Mouse (Mus musculus): Measurements from ENCODE around the gene Rbfox3. TPM values are rescaled to one million over a fixed set of nuclear protein-coding genes. Genes with fewer than 3 reads are reported as not detected.

Rbfox3 gene
- polyA plus RNA-seq, 1 experiment: not detected

DNA sequence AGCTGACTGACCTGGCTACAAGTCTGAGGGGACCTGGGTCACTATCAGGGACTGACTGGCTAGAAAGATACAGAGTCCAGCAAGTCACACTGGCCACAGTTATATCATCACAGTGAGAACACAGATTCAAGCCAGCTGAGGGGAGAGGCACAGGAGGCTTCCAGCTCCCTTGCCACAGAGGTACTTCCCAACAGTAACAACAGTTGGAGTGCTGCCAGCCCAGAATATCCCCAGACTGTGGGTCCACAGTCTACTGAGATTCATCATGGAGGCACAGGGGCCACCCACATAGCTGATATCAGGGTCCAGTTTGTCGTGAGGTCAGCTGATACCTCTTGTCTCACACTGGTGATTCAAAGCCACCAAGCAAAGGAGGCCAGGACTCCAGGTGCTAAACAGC lies 23.5 kb upstream of the Rbfox3 start:
- 31% methylated on average over 1 of the region's 1 CpGs for WGBS
- no peak overlapping the region for H3K27ac ChIP-seq (ENCODE audit: control insufficient read depth, insufficient read depth, low read depth, low read length, poor library complexity)
- no peak overlapping the region for H3K4me3 ChIP-seq (replicated peaks; ENCODE audit: control insufficient read depth, low read depth, low read length)
- no peaks in the 10 kb centered on the region; the same call in 1 of the 2 replicates for H3K4me1 ChIP-seq (ENCODE audit: control insufficient read depth, insufficient read depth, low read length)
- TF ChIP-seq CTCF (IDR thresholded peaks at IDR 0.05; ENCODE audit: control insufficient read depth, insufficient read depth, low read length) (no peak), POLR2A (IDR thresholded peaks at IDR 0.05; ENCODE audit: borderline replicate concordance, control insufficient read depth, low read depth, low read length) (no peak)

GRCm38 (mm10) chr11:118927081-118927480 lies 15.7 kb upstream of the Rbfox3 start:
- no peaks in the 10 kb centered on the region for H3K4me1 ChIP-seq (ENCODE audit: control insufficient read depth, insufficient read depth, low read length)
- 9% methylated on average over 5 of the region's 5 CpGs for WGBS
- H3K27ac ChIP-seq (ENCODE audit: control insufficient read depth, insufficient read depth, low read depth, low read length, poor library complexity): no peak overlapping the region
- TF ChIP-seq CTCF (IDR thresholded peaks at IDR 0.05; ENCODE audit: control insufficient read depth, insufficient read depth, low read length) (no peak), POLR2A (IDR thresholded peaks at IDR 0.05; ENCODE audit: borderline replicate concordance, control insufficient read depth, low read depth, low read length) (no peak)
- H3K4me3 ChIP-seq (replicated peaks; ENCODE audit: control insufficient read depth, low read depth, low read length): no peak overlapping the region

- no peak for TF ChIP-seq CTCF (IDR thresholded peaks at IDR 0.05; ENCODE audit: control insufficient read depth, insufficient read depth, low read length)
- TF ChIP-seq POLR2A (IDR thresholded peaks at IDR 0.05; ENCODE audit: borderline replicate concordance, control insufficient read depth, low read depth, low read length): no peak
- H3K4me3 ChIP-seq (replicated peaks; ENCODE audit: control insufficient read depth, low read depth, low read length): no peak overlapping the region
- H3K27ac ChIP-seq (ENCODE audit: control insufficient read depth, insufficient read depth, low read depth, low read length, poor library complexity): no peak overlapping the region
- H3K4me1 ChIP-seq (ENCODE audit: control insufficient read depth, insufficient read depth, low read length): no peaks in the 10 kb centered on the region
- 72% methylated on average over 6 of the region's 6 CpGs for WGBS
These were observed 10.5 kb upstream of the Rbfox3 start for GRCm38 (mm10) chr11:118921852-118922251.

- no peak for TF ChIP-seq CTCF (IDR thresholded peaks at IDR 0.05; ENCODE audit: control insufficient read depth, insufficient read depth, low read length)
- H3K4me1 ChIP-seq (ENCODE audit: control insufficient read depth, insufficient read depth, low read length): no peaks in the 10 kb centered on the region
- no peak overlapping the region for H3K4me3 ChIP-seq (replicated peaks; ENCODE audit: control insufficient read depth, low read depth, low read length)
- 54% methylated on average over 15 of the region's 15 CpGs for WGBS
- no peak overlapping the region for H3K27ac ChIP-seq (ENCODE audit: control insufficient read depth, insufficient read depth, low read depth, low read length, poor library complexity)
These were observed 5.1 kb upstream of the Rbfox3 start for GRCm38 (mm10) chr11:118916423-118917030.

GRCm38 (mm10) chr11:118915888-118916287 lies 4.5 kb upstream of the Rbfox3 start:
- no peaks in the 10 kb centered on the region for H3K4me1 ChIP-seq (ENCODE audit: control insufficient read depth, insufficient read depth, low read length)
- no peak overlapping the region for H3K27ac ChIP-seq (ENCODE audit: control insufficient read depth, insufficient read depth, low read depth, low read length, poor library complexity)
- TF ChIP-seq CTCF (IDR thresholded peaks at IDR 0.05; ENCODE audit: control insufficient read depth, insufficient read depth, low read length) (no peak), POLR2A (IDR thresholded peaks at IDR 0.05; ENCODE audit: borderline replicate concordance, control insufficient read depth, low read depth, low read length) (no peak)
- 83% methylated on average over 2 of the region's 2 CpGs for WGBS
- H3K4me3 ChIP-seq (replicated peaks; ENCODE audit: control insufficient read depth, low read depth, low read length): no peak overlapping the region

DNA sequence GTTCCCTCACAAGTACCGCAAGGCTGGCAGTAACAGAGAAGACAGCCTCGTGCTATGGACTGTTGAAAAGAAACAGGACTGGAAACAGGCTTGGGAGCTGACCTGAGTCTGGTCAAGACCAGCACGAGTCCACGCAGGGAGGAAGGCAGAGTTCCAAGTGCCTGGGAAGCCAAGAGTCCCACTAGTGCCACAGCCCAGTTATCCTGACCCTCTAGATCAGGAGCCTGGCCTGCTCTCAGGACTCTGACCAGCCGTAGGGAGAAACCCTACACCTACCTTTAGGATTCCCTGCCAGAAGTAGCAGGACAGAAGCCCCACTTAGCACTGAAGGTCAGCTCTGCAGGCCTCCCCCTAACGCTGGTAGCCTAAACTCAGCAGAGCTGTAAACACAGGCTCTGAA lies 1.3 kb upstream of the Rbfox3 start:
- H3K4me1 ChIP-seq (ENCODE audit: control insufficient read depth, insufficient read depth, low read length): no peaks in the 10 kb centered on the region
- TF ChIP-seq CTCF (IDR thresholded peaks at IDR 0.05; ENCODE audit: control insufficient read depth, insufficient read depth, low read length) (no peak), POLR2A (IDR thresholded peaks at IDR 0.05; ENCODE audit: borderline replicate concordance, control insufficient read depth, low read depth, low read length) (no peak)
- no peak overlapping the region for H3K4me3 ChIP-seq (replicated peaks; ENCODE audit: control insufficient read depth, low read depth, low read length)
- H3K27ac ChIP-seq (ENCODE audit: control insufficient read depth, insufficient read depth, low read depth, low read length, poor library complexity): no peak overlapping the region
- WGBS: 54% methylated on average over 6 of the region's 6 CpGs

- Histone ChIP-seq H3K4me1 (ENCODE audit: control insufficient read depth, insufficient read depth, low read length) (no peaks in the 10 kb centered on the region), H3K4me3 (replicated peaks; ENCODE audit: control insufficient read depth, low read depth, low read length) (no peak overlapping the region), H3K27ac (ENCODE audit: control insufficient read depth, insufficient read depth, low read depth, low read length, poor library complexity) (no peak overlapping the region)
- WGBS: 74% methylated on average over 10 of the region's 10 CpGs
- no peak for TF ChIP-seq CTCF (IDR thresholded peaks at IDR 0.05; ENCODE audit: control insufficient read depth, insufficient read depth, low read length)
- TF ChIP-seq POLR2A (IDR thresholded peaks at IDR 0.05; ENCODE audit: borderline replicate concordance, control insufficient read depth, low read depth, low read length): no peak
These were observed 641 bp downstream of the Rbfox3 start for GRCm38 (mm10) chr11:118910756-118911155.

DNA sequence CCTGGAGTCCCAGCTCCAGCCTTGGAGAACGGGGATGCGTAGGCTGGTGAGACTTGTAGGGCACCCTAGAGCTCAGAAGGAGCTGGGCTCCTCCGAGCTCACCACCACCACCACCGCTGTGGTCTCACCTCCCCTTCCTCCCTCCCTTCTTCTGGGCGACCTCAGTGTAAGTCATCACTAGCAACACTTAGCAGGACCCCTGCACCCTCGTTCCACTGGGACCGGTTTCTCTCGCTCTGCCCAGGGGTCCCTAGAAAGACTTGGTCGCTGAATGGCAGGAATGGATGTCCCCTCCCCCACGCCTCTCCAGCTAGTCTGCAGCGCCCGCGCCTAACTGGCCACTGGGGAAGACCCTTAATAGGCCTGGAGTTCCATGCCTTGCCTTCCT lies 1.6 kb downstream of the Rbfox3 start:
- Histone ChIP-seq H3K4me1 (ENCODE audit: control insufficient read depth, insufficient read depth, low read length) (no peaks in the 10 kb centered on the region), H3K27ac (ENCODE audit: control insufficient read depth, insufficient read depth, low read depth, low read length, poor library complexity) (no peak overlapping the region), H3K4me3 (replicated peaks; ENCODE audit: control insufficient read depth, low read depth, low read length) (no peak overlapping the region)
- 4% methylated on average over 13 of the region's 13 CpGs for WGBS
- TF ChIP-seq CTCF (IDR thresholded peaks at IDR 0.05; ENCODE audit: control insufficient read depth, insufficient read depth, low read length) (no peak), POLR2A (IDR thresholded peaks at IDR 0.05; ENCODE audit: borderline replicate concordance, control insufficient read depth, low read depth, low read length) (no peak)
